Mouse (Mus musculus): ENCODE measurements around the gene Ankrd52. TPM values are rescaled to one million over a fixed set of nuclear protein-coding genes. Genes with fewer than 3 reads are reported as not detected.
A peak's percentile ranks its signal among the peaks of the same experiment; 100 is the strongest.

The Ankrd52 gene
- total RNA-seq, 2 experiments from 2014 or later: 65.1 to 68.9 TPM

DNA sequence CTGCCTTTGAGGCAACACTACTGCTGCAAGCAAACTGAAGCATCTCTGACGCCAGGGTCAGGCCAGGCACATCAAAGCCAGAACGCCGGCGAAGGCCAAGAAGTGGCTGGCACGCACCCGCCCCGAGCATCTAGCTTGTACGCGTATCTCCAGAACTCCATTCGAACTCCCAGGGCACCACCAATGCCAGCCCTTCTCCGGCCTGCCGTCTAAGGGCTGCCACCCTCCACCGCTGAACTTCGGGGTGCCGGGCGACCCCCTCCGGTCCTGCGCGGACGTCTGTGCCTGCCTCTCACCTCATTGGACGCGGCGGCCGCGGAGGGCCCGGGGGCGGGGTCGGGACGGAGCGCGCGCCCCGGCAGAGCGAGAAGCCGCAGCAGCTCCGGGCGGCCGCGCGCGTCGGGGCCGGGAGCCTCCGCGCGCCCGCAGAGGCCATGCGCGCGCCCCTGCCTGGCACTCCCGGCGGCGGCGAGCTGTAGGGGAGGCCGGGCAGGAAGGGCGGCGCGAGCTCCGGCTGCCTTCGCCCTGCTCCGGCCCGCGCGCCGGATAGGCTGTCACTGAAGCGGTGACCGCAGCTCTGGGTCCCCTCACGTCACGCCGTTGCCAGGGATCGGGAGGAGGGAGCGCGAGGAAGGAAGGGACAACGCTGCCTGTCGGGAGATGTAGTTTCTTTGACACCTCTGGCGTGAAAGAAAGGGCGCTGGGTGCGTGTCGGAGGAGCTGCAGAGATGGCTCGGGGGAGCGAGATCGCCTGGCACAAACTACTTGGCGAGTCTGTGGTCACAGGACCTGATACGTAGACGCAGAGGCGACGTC is 8.3 kb upstream of the Ankrd52 start, which contains the start of gene Coq10a:
Gene Coq10a, minus strand, starts transcription at position 596 of the 816 bp plus-strand sequence.
- intact Hi-C loops (cut with DNase I): loop anchor here (2.0 to 5.0 kb wide), 2 partner anchors 40 to 89 kb away; partner anchors contain the start of gene Smarcc2
- peak; percentile 91 to 98 for DNase-seq (ENCODE audit: low spot score in 2 of 2)

DNA sequence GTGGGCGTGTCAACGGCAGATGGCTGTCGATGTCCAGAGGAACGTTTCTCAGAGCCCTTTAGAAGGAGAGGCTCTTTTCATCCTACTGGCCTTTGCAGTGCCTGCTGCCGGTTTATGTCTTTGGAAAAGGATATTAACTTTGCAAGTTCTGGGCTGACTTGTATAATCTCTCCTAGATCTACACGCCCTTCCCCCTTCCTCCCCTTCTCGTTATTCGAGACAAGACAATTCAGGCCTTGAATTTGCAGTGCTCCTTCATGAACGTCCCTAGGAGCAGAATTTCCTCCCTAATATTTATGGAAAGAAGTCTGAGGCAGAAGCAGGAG is 7.7 kb upstream of the Ankrd52 start:
- intact Hi-C loops (cut with DNase I): loop anchor here (2.0 to 5.0 kb wide), 2 partner anchors 40 to 88 kb away; partner anchors contain the start of gene Smarcc2
- no peak for DNase-seq (ENCODE audit: low spot score in 2 of 2)

DNA sequence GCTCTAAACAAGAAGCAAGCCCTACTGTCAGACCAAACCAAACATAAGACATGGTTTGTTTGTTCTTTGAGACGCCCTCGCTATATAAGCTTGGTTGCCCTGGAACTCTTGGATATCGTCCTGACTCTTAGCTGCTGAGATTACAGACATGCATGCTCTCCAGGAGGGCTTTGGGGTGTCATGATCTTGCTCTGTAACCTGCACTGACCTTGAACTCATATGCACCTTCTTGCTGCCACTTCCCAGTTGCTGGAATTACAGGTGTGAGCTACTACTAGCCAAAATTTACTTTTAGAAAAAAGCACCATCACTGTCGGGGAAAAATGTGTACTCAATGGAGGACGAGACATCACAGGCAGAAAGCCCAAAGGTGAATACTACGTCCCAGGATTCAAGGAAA is 7.3 kb upstream of the Ankrd52 start:
- DNase-seq (ENCODE audit: low spot score in 2 of 2): no peak
- intact Hi-C loops (cut with DNase I): loop anchor here (2.0 to 5.0 kb wide), 2 partner anchors 39 to 88 kb away; partner anchors contain the start of gene Smarcc2

DNA sequence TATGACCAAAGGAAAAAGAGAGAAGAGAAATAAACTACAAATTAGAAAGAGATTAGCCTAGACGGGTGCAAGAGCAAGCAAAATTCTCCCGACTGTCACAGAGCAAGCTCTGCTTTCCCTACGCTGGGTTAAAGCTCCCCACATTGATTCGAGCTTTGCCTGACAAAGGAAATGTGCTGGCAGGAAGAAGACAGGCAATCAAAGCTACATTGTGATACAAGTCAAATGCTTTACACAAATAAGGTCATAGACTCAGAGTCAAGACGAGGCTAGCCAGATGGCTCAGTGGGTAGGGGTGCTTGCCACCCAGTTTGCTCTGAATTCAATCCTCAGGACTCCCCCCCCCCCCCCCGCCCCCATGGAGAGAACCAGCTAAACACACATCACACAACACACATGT is 6.9 kb upstream of the Ankrd52 start:
- intact Hi-C loops (cut with DNase I): no loop called here

DNA sequence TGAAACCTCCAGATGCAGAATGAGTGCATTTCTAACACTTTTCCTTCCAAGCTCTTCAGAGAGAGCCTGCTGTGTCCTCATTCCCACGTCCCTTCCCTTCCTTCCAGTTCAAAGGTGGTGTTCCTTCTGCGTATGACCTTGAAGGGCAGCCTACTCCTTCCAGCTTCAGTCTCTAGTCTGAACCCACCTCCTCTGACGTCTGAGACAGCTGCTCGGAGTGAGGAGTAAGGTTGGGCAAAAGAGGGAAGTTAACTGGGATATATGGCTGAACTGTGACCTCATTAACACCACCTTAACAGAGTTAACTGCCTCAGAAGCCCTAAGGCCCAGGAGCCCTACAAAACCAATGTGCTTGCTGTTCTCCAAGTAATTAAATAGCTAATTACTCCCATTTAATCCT is 6.3 kb upstream of the Ankrd52 start:
- intact Hi-C loops (cut with DNase I): no loop called here
- DNase-seq (ENCODE audit: low spot score in 2 of 2): no peak

More for the DNA sequence above, 6.9 kb upstream of the Ankrd52 start:
- no peak for DNase-seq (ENCODE audit: low spot score in 2 of 2)

DNA sequence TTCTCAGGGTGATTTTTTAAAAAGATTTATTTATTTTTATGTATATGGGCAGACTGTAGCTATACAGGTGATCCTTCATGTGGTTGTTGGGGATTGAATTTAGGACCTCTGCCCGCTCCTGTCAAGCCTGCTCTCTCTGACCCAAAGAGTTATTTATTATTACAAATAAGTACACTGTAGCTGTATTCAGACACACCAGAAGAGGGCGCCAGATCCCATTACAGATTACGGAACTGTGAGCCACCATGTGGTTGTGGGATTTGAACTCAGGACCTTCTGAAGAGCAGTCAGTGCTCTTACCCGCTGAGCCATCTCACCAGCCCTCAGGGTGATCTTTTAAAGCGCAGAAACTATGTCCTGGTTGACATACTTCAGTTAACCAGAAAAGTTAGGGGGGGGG is 4.8 kb upstream of the Ankrd52 start:
- intact Hi-C loops (cut with DNase I): no loop called here
- DNase-seq (ENCODE audit: low spot score in 2 of 2): no peak

DNA sequence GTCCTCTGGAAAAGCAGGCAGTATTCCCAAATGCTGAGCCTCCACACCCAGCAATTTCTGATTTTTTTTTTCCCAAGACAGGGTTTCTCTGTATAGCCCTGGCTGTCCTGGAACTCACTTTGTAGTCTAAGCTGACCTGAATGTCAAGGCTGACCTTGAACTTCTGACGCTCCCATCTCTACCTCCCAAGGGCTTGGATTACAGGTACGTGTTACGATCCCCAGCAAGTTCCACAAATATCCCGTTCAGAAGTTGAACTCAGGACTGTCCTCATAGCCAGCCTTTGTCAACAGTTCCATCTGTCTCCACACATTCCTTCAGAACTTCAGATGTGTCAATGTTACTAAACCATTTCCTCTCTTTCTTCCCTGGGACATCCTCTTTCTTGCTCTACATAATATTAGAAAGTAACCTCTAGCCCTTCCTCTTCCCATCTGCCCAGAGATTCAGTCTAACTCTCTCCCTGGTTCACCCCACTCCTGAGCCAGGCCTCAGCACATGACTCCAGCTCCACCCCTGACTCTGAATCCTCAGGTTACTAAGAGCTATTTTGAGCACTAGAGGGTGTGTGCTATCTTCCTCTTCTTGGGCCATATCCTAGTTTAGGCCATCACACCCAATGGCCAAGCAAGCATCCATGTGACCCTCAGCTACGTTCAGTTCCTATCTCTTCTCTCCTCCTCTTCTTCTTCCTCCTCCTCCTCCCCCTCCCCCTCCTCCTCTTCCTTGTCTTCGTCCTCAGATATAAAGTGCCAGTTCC is 3.7 kb upstream of the Ankrd52 start:
- intact Hi-C loops (cut with DNase I): no loop called here
- DNase-seq (ENCODE audit: low spot score in 2 of 2): no peak

DNA sequence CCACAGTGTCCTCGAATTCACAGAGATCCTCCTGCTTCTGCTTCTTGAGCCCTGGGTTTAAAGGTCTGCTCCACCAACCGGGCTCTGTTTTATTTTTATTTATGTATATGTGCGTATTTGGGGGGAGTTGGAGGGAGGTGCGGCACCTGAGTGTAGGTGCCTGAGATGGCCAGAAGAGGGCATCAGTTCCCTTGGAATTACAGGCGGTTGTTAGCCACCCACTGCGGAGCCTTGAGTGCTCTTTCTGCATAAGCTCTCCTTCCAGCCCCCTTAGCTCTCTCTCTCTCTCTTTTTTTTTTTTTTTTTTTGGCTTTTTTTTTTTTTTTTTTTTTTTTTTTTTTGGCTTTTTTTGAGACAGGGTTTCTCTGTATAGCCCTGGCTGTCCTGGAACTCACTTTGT is 2.5 kb upstream of the Ankrd52 start:
- intact Hi-C loops (cut with DNase I): no loop called here
- DNase-seq (ENCODE audit: low spot score in 2 of 2): no peak

DNA sequence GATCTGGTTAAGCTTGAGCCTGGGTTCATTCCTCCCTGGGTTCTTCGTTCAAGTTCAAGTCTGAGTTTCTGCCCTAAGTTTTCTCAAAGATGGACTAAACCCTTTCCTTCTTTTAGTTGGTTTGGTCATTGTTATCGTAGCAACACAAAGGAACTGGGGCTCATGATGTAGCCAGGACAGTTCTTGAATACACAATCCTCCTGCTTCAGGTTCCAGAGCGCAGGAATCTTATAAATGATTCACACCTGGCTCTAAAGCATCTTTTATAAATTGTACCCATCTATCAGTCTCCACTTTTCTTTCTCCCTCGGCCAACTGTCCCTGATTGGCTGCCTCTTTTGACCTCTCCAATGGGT is 838 bp upstream of the Ankrd52 start:
- no peak for DNase-seq (ENCODE audit: low spot score in 2 of 2)
- intact Hi-C loops (cut with DNase I): loop anchor here (2.0 to 5.0 kb wide), 2 partner anchors 35 to 39 kb away; partner anchors contain the start of genes Cs, Nabp2 and Rnf41

DNA sequence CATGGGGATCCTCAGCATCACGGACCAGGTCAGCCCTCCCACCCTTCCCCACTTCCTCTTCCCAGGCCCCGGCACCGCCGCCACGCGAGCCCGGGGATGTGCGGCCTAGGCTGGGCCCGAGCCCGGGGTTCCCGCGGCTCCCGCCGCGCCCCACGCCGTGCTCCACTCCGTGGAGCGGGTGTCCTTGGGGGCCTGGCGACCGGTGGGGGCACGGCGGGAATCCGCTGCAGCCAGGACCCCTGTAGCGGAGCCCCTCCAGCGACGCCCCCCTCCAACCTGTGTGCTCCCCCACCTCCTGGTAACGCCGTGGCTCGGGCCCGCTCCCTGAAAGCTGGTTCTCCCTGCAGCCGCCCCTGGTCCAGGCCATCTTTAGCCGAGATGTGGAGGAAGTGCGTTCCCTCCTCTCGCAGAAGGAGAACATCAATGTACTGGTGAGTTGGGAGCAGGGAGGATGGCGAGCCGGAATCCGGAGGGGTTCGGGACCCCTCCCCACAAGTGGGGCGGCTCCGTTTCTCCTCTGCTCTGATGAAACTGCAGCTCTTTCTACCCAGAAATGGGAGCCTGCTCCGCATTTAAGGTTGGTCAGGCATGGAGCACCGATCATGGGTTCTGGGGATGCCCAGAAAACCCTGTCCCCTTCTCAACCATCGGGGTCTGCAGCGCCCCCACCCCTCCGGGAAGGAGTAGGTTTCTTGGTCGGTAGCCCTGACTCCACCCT is 466 bp downstream of the Ankrd52 start:
- peak; percentile 20 to 42 for DNase-seq (ENCODE audit: low spot score in 2 of 2)
- intact Hi-C loops (cut with DNase I): loop anchor here (2.0 to 5.0 kb wide), 2 partner anchors 33 to 40 kb away; partner anchors contain the start of genes Cs, Nabp2 and Rnf41

DNA sequence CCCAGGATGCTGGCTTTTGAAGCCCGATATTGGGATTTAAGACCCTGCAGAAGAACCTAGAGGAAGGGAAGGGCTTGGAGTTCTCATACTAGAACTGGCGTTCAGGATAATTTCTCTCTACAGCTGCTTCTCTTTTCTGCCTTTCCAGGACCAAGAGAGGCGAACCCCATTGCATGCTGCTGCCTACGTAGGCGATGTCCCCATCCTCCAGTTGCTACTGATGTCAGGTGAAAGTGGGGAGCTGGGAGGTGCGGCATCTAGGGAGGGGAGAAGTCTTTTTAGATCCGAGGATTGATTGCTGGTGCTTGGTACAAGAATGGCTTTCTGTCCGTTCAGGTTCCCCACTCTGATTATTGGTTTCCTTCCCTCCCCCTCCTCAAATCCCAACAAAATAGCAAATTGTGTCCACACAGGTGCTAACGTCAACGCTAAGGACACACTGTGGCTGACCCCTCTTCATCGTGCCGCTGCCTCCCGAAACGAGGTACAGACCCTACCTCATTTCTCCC is 1.1 kb downstream of the Ankrd52 start:
- intact Hi-C loops (cut with DNase I): loop anchor here (2.0 to 5.0 kb wide), 2 partner anchors 33 to 41 kb away; partner anchors contain the start of genes Cs, Nabp2 and Rnf41

DNA sequence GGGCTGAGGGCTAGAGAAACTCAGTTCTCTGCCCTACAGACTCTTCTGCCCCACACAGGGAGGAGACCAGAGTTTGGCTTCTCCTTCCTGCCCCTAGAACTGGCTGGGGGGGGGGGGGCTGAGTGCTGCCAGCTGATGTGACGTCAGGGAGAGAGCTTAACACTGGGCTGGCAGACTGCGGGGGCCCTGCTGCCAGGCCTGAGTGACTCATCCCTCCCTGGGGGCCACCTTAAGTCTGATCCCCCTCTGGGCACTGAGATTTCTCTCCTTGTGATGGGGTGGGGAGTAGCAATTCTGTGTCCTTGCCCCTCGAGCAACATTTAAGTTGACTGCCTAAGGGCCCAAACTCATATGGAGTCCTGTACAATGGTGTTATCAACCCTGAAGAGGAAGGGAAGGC is 1.5 kb downstream of the Ankrd52 start:
- DNase-seq (ENCODE audit: low spot score in 2 of 2): peak in 1 of 2 experiments; percentile 51
- intact Hi-C loops (cut with DNase I): loop anchor here (5.0 kb wide), 1 partner anchor 41 kb away; the partner anchor contains the start of gene Cs

More for the DNA sequence above, 1.1 kb downstream of the Ankrd52 start:
- peak in 1 of 2 experiments; percentile 36 for DNase-seq (ENCODE audit: low spot score in 2 of 2)

DNA sequence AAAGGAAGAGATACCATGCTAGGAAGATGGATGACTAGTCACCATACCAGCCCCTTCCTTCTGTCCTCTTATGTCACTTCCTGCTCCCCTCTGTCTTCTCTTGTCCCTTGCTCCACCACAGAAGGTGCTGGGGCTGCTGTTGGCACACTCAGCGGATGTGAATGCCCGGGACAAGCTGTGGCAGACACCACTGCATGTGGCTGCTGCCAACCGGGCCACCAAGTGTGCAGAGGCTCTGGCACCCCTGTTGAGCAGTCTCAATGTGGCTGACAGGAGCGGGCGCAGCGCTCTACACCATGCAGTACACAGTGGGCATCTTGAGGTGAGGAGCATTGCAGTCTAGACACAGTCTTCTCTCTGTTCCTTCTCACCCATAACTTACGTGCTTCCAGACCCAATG is 2.3 kb downstream of the Ankrd52 start:
- DNase-seq (ENCODE audit: low spot score in 2 of 2): peak in 1 of 2 experiments; percentile 34
- intact Hi-C loops (cut with DNase I): loop anchor here (5.0 kb wide), 1 partner anchor 42 kb away; the partner anchor contains the start of gene Cs

DNA sequence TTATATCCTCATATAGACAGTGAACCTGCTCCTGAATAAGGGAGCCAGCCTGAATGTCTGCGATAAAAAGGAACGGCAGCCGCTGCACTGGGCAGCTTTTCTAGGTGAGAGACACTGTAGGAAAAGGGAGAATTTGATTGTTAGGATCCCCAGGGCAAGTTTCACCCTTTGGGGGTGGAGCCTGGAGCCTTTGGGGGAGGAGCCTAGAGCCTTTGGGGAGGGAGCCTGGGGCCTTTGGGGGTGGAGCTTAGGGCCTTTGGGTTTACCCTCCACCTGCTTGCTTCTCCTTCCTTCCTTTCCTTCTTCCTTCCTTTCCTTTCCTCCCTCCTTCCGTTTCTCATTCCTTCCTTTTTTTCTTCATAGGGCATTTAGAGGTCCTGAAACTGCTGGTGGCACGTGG is 3.6 kb downstream of the Ankrd52 start:
- DNase-seq (ENCODE audit: low spot score in 2 of 2): no peak
- intact Hi-C loops (cut with DNase I): no loop called here

DNA sequence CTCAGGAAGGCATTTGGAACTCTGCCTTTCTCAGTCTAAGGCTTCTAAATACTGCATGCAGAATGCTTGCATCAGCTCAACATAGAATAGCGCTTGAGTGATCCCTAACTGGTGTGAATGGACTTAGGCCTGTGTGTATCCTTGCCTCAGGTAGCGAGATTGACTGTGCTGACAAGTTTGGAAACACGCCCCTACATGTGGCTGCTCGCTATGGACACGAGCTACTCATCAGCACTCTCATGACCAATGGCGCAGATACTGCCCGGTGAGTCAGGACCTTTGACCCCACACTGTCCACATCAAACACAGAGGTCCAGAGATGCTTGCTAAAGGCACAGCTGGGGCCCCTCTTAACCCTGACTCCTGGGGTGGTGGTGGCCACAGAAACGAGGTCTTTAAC is 5.6 kb downstream of the Ankrd52 start:
- intact Hi-C loops (cut with DNase I): no loop called here
- DNase-seq (ENCODE audit: low spot score in 2 of 2): no peak

DNA sequence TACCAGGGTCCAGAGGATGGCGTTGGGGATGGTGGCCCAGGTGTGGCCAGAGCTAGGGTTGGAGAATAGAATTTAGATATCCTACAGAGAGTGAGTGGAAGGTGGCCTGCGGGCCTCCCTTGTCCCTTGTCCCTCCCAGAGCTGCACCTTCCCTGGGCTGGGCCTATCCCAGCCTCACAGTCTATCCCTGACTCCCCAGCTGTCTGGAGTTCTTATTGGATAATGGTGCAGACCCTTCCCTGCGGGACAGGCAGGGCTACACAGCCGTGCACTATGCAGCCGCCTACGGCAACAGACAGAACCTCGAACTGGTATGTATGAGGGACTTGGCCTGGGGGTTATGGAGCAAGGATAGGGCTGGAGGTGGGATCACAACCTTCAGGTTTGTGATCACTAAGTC is 9.0 kb downstream of the Ankrd52 start:
- intact Hi-C loops (cut with DNase I): no loop called here
- no peak for DNase-seq (ENCODE audit: low spot score in 2 of 2)

DNA sequence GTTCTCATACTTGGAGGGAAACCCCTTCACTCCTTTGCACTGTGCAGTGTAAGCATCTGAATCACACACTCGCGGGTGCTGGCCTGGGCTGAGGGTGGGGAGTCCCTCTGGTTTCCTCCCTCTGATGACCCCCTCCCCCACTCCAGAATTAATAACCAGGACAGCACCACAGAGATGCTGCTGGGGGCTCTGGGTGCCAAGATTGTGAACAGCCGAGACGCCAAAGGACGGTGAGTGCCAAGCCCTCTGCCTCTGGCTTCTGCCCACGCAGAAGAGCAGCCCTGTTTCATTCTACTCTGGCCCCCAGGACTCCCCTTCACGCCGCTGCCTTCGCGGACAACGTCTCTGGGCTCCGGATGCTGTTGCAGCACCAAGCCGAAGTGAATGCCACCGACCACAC is 12.0 kb downstream of the Ankrd52 start:
- intact Hi-C loops (cut with DNase I): no loop called here
- no peak for DNase-seq (ENCODE audit: low spot score in 2 of 2)

DNA sequence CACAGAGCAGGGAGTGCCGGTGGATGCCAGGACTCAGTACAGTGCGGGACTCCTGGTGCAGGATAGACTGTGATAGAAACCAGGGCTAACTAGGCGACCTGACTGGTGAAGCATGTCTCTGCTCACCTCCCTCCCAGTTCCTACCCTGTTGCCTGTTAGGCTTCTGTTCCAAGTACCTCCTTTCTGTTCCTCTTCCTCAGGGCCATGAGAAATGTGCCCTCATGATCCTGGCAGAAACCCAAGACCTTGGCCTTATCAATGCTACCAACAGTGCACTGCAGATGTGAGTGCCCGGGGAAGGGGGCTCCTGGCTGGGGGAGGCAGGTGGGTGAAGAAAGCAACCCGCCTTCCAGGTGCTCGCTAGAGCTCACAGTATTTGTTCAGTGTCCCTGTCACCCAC is 12.7 kb downstream of the Ankrd52 start:
- intact Hi-C loops (cut with DNase I): no loop called here
- no peak for DNase-seq (ENCODE audit: low spot score in 2 of 2)

DNA sequence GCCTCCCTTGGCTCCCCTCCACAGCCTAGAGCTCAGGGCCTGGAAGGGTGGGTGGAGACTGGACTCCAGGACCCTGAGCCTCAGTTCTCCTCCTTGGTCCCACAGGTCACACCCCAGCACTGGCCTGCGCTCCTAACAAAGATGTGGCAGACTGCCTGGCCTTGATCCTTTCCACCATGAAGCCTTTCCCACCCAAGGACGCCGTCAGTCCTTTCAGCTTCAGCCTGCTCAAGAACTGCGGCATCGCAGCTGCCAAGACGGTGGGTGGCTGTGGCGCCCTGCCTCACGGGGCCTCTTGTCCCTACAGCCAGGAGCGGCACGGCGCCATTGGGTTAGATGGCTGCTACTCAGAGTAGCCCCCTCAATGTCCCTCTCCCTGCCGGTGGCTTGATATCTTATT is 13.5 kb downstream of the Ankrd52 start:
- intact Hi-C loops (cut with DNase I): no loop called here
- no peak for DNase-seq (ENCODE audit: low spot score in 2 of 2)

DNA sequence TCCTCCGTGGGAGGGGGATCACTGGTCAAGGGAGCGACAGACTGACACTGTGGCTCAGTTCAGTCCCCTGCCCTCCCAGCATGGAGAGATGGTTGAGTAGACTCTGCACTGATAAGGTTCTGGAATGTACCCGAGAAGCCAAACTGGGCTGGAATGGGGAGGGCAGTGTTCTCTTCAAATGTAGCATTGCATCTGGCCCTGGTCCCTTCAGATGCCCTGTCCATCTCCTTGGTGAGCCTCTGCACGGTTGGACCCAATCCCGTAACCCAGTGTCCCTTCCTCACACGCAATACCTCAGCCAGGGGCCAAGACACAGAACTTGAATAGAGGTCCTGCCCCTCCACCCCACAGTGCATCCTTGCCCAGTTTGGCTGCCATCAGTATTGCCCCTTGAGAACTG is 14.9 kb downstream of the Ankrd52 start:
- DNase-seq (ENCODE audit: low spot score in 2 of 2): no peak
- intact Hi-C loops (cut with DNase I): no loop called here

Measured in left cerebral cortex, postnatal 25 days (tissue).